Mouse (Mus musculus) embryonic fibroblast, embryonic 13.5 days (primary cell): Measurements from ENCODE around the gene Gad1.

Source experiments
- CTCF ChIP-seq: IDR thresholded peaks from 2 replicates; pipeline ENCODE4 v1.5.1; 2011; ENCODE audit warnings: mild to moderate bottlenecking, control low read depth, low read length, moderate library complexity, borderline replicate concordance; ENCODE audit not compliant: insufficient read depth
- POLR2A ChIP-seq: IDR thresholded peaks from 2 replicates; pipeline ENCODE4 v1.6.1; 2011; ENCODE audit warnings: low read depth, mild to moderate bottlenecking, control low read depth, low read length, moderate library complexity

DNA sequence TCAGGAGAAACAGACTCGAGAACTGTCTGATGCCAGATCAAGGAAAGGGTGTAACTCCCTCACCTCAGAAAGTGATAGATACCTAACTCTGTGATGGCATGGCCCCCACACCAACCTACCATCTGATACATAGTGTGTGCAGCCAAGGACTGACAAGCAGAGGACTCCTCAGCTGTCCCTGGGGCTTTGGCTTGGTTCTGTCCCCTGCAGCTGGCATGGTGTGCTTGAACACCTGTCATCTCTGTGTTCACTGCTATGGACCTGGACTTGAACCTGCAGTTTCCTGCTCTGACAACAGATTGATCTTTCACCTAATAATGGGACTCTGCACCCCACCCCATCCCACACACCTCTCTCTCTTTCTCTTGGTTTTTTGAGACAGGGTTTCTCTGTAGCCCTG lies 79.5 kb downstream of the Gad1 start:
- no peak for TF ChIP-seq CTCF
- TF ChIP-seq POLR2A, result no peak
